In genomic region chr10:8100489-8100888, GRCm38 (mm10) we compare ENCODE assay signal across 22 mouse cellular contexts.
DNase-seq lines count a peak whose midpoint lies in the region; ATAC-seq and TF ChIP-seq lines count a peak whose summit lies in the region.
"Had no signal": no experiment of that assay in that cellular context is flagged by ENCODE, and none has a peak within 500 bp of the region (broad histone marks: within the 10 kb centered on the region; RNA-seq: fewer than 3 reads in every experiment).

No protein-coding gene starts in this region.

- H3K27ac ChIP-seq in kidney, embryonic 14.5 days (ENCODE audit: low read depth, low read length): no peak overlapping the region
- H3K27ac ChIP-seq in midbrain, embryonic 11.5 days (ENCODE audit: low read depth, low read length): no peak overlapping the region
- no peak overlapping the region for H3K27ac ChIP-seq in midbrain, embryonic 16.5 days (ENCODE audit: low read length)
- H3K27ac ChIP-seq in limb, embryonic 14.5 days (replicated peaks; ENCODE audit: low read depth, low read length): no peak overlapping the region
- H3K27ac ChIP-seq: embryonic facial prominence, embryonic 13.5 days; embryonic facial prominence, embryonic 15.5 days; forebrain, embryonic 10.5 days; forebrain, embryonic 12.5 days had no signal

- ATAC-seq in kidney, embryonic 14.5 days (ENCODE audit: low FRiP score, low TSS enrichment): no peak
- ATAC-seq in midbrain, embryonic 11.5 days (ENCODE audit: low FRiP score): no peak
- ATAC-seq in midbrain, embryonic 16.5 days: no peak
- ATAC-seq in limb, embryonic 14.5 days (ENCODE audit: low FRiP score, low read depth): peak; percentile 70
- ATAC-seq: forebrain, embryonic 14.5 days had no signal

- peaks cover 9% of the 10 kb centered on the region for H3K9me3 ChIP-seq in kidney, embryonic 14.5 days (ENCODE audit: control insufficient read depth, low read length)
- peaks cover 3% of the 10 kb centered on the region; the same call in 1 of the 2 replicates for H3K9me3 ChIP-seq in midbrain, embryonic 11.5 days (ENCODE audit: control insufficient read depth, low read length)
- H3K9me3 ChIP-seq in midbrain, embryonic 16.5 days (replicated peaks; ENCODE audit: control insufficient read depth, low read length, poor library complexity, severe bottlenecking): peaks cover 5% of the 10 kb centered on the region; the same call in 1 of the 2 replicates
- peaks cover 13% of the 10 kb centered on the region; the same call in 1 of the 2 replicates for H3K9me3 ChIP-seq in limb, embryonic 14.5 days (ENCODE audit: control insufficient read depth, low read length)
- H3K9me3 ChIP-seq: embryonic facial prominence, embryonic 15.5 days had no signal

- H3K4me3 ChIP-seq in kidney, embryonic 14.5 days (ENCODE audit: low read length): no peak overlapping the region
- H3K4me3 ChIP-seq in midbrain, embryonic 11.5 days (ENCODE audit: low read depth, low read length): no peak overlapping the region
- H3K4me3 ChIP-seq in midbrain, embryonic 16.5 days (ENCODE audit: low read depth, low read length): no peak overlapping the region
- no peak overlapping the region for H3K4me3 ChIP-seq in limb, embryonic 14.5 days (replicated peaks; ENCODE audit: low read length)
- H3K4me3 ChIP-seq: embryonic facial prominence, embryonic 13.5 days; embryonic facial prominence, embryonic 15.5 days; erythroblast, embryonic 14.5 days; forebrain, embryonic 10.5 days; forebrain, embryonic 12.5 days had no signal

- H3K27me3 ChIP-seq in kidney, embryonic 14.5 days (ENCODE audit: control insufficient read depth, insufficient read depth, low read length): no peaks in the 10 kb centered on the region
- H3K27me3 ChIP-seq in midbrain, embryonic 11.5 days (ENCODE audit: control insufficient read depth, insufficient read depth, low read length): no peaks in the 10 kb centered on the region; the same call in 1 of the 2 replicates
- H3K27me3 ChIP-seq in midbrain, embryonic 16.5 days (ENCODE audit: control insufficient read depth, insufficient read depth, low read depth, low read length): no peaks in the 10 kb centered on the region
- no peaks in the 10 kb centered on the region for H3K27me3 ChIP-seq in limb, embryonic 14.5 days (ENCODE audit: control insufficient read depth, insufficient read depth, low read length)
- H3K27me3 ChIP-seq: embryonic facial prominence, embryonic 13.5 days; embryonic facial prominence, embryonic 15.5 days; forebrain, embryonic 12.5 days had no signal

- no peak for TF ChIP-seq POLR2A in limb, embryonic 14.5 days (IDR thresholded peaks at IDR 0.05; ENCODE audit: borderline replicate concordance, extremely low read depth, insufficient read depth, insufficient read length)

- 75% methylated on average over 6 of the region's 6 CpGs for WGBS in kidney, embryonic 14.5 days
- 90% methylated on average over 6 of the region's 6 CpGs for WGBS in midbrain, embryonic 11.5 days
- 92% methylated on average over 6 of the region's 6 CpGs for WGBS in midbrain, embryonic 16.5 days
- 27% methylated on average over 6 of the region's 6 CpGs for WGBS in limb, embryonic 14.5 days

- no peak overlapping the region for H3K9ac ChIP-seq in kidney, embryonic 14.5 days (ENCODE audit: low read depth, low read length)
- H3K9ac ChIP-seq in midbrain, embryonic 11.5 days (ENCODE audit: low read length): no peak overlapping the region
- no peak overlapping the region for H3K9ac ChIP-seq in midbrain, embryonic 16.5 days (ENCODE audit: low read depth, low read length)
- H3K9ac ChIP-seq in limb, embryonic 14.5 days (ENCODE audit: low read depth, low read length, severe bottlenecking): no peak overlapping the region
- H3K9ac ChIP-seq: embryonic facial prominence, embryonic 13.5 days; embryonic facial prominence, embryonic 15.5 days; forebrain, embryonic 12.5 days had no signal

- H3K4me2 ChIP-seq in kidney, embryonic 14.5 days (replicated peaks; ENCODE audit: low read depth, low read length): no peak overlapping the region
- H3K4me2 ChIP-seq in midbrain, embryonic 11.5 days: no peak overlapping the region
- no peak overlapping the region for H3K4me2 ChIP-seq in midbrain, embryonic 16.5 days (ENCODE audit: low read length)
- no peak overlapping the region for H3K4me2 ChIP-seq in limb, embryonic 14.5 days (replicated peaks; ENCODE audit: low read depth, low read length, severe bottlenecking)
- H3K4me2 ChIP-seq: embryonic facial prominence, embryonic 13.5 days; embryonic facial prominence, embryonic 15.5 days; forebrain, embryonic 12.5 days had no signal

- peak; percentile 3 for DNase-seq in kidney, adult 9 months
- DNase-seq in midbrain, embryonic 11.5 days (ENCODE audit: low spot score, missing footprints): peak; percentile 37
- peak; percentile 20 for DNase-seq in limb, embryonic 14.5 days (ENCODE audit: low spot score)
- DNase-seq in gastrocnemius, postnatal 4 days (ENCODE audit: low spot score in 2 of 2): no peak
- DNase-seq: adrenal gland, adult 2 months; adrenal gland, postnatal 10 days; adrenal gland, postnatal 25 days; cerebellum, adult 11 months; cerebellum, adult 18-20 months; cerebellum, adult 8-10 months; cerebellum, adult 9-11 months; cerebellum, postnatal 14 days; cerebellum, postnatal 36 days; embryo, embryonic 11 days had no signal

- H3K4me1 ChIP-seq in kidney, embryonic 14.5 days (ENCODE audit: control insufficient read depth, insufficient read depth, low read length): no peaks in the 10 kb centered on the region
- H3K4me1 ChIP-seq in midbrain, embryonic 11.5 days (ENCODE audit: control insufficient read depth, insufficient read depth, low read length): no peaks in the 10 kb centered on the region
- no peaks in the 10 kb centered on the region for H3K4me1 ChIP-seq in midbrain, embryonic 16.5 days (ENCODE audit: control insufficient read depth, insufficient read depth, low read length)
- no peaks in the 10 kb centered on the region for H3K4me1 ChIP-seq in limb, embryonic 14.5 days (ENCODE audit: control insufficient read depth, insufficient read depth, low read length)
- H3K4me1 ChIP-seq: embryonic facial prominence, embryonic 13.5 days; embryonic facial prominence, embryonic 15.5 days had no signal

- no peaks in the 10 kb centered on the region for H3K36me3 ChIP-seq in kidney, embryonic 14.5 days (ENCODE audit: control insufficient read depth, insufficient read depth, low read length)
- H3K36me3 ChIP-seq in midbrain, embryonic 11.5 days (ENCODE audit: control insufficient read depth, insufficient read depth, low read length): no peaks in the 10 kb centered on the region
- H3K36me3 ChIP-seq in midbrain, embryonic 16.5 days (ENCODE audit: control insufficient read depth, insufficient read depth, low read length): no peaks in the 10 kb centered on the region
- H3K36me3 ChIP-seq in limb, embryonic 14.5 days (ENCODE audit: control insufficient read depth, insufficient read depth, low read length): no peaks in the 10 kb centered on the region
- H3K36me3 ChIP-seq: embryonic facial prominence, embryonic 13.5 days; embryonic facial prominence, embryonic 15.5 days; forebrain, embryonic 10.5 days; forebrain, embryonic 12.5 days had no signal

Comparison
In these comparisons a context has a peak if more than half of its experiments do, and no peak if none do; other contexts are left out.
1. DNase-seq: peak in kidney, adult 9 months (single experiment), midbrain, embryonic 11.5 days (single experiment) and limb, embryonic 14.5 days (single experiment); none in gastrocnemius, postnatal 4 days (0 of 2).